Mouse (Mus musculus) neutrophil, adult 5-6 weeks (primary cell): ENCODE data around the gene Paqr7. TPM values are rescaled to one million over a fixed set of nuclear protein-coding genes. Genes with fewer than 3 reads are reported as not detected.
A peak's percentile ranks its signal among the peaks of the same experiment; 100 is the strongest.

Experiments used
- ATAC-seq: fragments of 151-379, 151-347 bp; 2 replicates; pipeline ENCODE4 v1.8.0; 2017; ENCODE audit warnings: mild to moderate bottlenecking, moderate TSS enrichment; ENCODE audit not compliant: insufficient number of reproducible peaks, poor library complexity, low FRiP score, severe bottlenecking; ENCODE audit errors: extremely low read depth
- total RNA-seq: library from RNA; stranded (forward); fragments of 200-1000 nt; gene quantifications from 2 replicates; pipeline ENCODE4 v1.2.3, GENCODE M21; 2017

The Paqr7 gene
- 3.5 and 3.7 TPM in 2 replicates for total RNA-seq

DNA sequence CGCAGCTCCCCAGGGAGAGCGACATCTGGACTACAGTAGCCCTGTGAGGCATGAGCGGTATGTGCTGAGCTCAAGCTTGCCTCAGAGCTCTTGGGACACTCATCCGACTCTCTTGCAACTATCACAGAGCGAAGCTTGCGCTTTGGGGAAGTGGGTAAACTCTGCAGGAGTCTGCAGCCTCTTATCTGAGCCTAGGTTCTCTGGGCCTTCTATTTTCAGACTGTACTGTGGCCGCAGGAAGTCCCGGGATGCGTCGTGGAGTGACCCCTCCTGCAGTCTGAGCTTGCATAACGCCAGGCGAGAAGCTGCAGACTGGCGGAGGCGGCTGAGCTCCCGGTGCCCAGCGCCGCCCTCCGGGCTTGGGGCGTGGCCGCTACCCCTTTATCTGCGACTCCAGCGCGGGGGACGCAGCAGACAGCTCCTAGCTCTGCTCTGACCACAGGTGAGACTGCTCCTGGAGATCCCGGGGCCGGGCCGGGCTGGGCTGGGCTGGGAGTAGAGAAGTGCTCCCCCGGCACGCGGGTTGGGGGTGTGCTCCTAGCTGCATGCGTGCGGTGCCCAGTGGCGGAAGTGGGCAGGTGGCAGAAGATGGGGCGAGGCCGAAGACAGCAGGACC lies at the start of gene Paqr7:
TSS of gene Paqr7 (plus strand) at position 103 of the 616 bp plus-strand sequence.
- peak; percentile 40 for ATAC-seq

- no peak for ATAC-seq
Observed at GRCm38 (mm10) chr4:134447966-134448365, 48.5 kb upstream of the Paqr7 start.

- ATAC-seq, result no peak
Observed at GRCm38 (mm10) chr4:134449595-134450391, 46.7 kb upstream of the Paqr7 start.

- no peak for ATAC-seq
Observed at GRCm38 (mm10) chr4:134450392-134451195, 45.9 kb upstream of the Paqr7 start.

GRCm38 (mm10) chr4:134451484-134451883 lies 45.0 kb upstream of the Paqr7 start:
- ATAC-seq, result no peak

DNA sequence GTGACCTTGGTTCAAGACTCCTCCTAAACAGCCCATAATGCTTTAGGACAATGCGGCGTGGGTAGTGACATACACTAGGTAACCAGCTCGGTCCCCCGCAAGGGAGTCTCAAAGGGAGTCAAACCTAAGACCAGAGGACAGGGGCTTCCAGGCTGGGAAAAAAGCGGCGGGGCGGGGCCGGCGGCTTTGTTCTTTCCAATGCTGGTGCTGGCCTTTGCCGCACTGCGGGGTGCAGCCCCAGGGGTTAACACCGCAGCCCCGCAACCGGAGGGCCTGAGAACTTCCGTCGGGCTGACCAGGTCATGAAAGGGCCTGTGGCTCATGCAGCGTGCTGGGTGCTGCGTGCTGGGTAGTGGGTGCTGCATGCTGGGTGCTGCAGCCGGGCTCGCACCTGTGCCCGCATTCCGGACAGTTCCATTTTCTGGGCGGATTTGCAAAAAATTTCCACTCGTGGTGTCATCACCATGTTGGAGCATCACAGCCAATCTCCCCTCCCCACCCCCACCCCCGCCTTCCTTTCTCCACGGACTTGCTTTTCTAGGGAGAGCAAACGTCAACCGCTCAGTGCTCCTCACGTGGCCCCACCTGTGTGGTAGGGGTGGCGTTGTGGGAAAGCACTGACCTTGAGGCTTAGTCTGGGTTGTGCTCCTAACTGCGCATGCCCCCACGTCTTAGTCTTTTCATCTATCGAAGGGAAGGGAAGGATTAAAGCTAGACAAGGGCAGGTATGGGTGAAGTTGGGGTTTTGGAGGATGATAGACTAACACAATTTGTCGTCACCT lies 42.7 kb upstream of the Paqr7 start:
- ATAC-seq, result no peak

DNA sequence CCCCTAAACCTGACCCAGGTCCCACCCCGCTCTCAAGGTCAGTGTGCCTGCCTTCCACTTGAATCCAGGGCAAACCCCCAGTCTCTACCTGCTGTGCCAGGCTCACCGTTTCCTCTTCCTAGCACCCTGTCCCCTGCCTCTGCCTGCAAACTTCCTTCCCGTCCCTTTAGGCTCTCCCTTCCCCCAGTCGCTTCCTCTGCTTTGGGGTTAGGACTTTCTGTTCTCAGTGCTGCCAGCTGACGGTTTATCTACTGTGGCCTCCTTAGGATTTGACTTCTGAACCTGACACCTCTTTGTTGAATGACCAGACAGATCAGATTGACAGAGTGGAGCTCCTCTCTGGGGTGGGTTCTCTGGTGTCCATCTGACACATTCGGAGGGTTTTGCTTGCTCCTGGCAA lies 41.2 kb upstream of the Paqr7 start:
- ATAC-seq, result no peak

- ATAC-seq, result no peak
Observed at GRCm38 (mm10) chr4:134457130-134457825, 39.2 kb upstream of the Paqr7 start.

GRCm38 (mm10) chr4:134458856-134459255 lies 37.6 kb upstream of the Paqr7 start:
- no peak for ATAC-seq

DNA sequence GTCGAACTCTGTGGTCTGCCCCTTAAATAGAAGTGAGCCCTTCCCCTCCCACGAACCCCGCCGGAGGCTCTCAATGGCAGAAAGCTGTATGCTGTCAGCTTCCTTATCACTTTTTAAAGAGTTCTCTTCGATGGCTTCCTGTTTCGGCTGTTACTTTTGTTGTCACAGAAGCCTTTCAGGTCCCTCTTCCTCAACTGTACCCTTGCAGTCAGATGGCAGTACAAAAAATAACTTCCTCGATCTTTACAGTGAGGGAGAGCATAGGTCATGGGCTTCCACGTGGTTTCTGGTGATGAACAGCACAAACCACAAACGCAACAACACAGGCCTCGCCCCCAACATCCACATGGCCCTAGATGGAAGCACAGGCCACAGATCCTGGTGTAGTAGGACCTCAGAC lies 36.2 kb upstream of the Paqr7 start:
- ATAC-seq, result peak; percentile 68

GRCm38 (mm10) chr4:134461252-134461651 lies 35.2 kb upstream of the Paqr7 start:
- ATAC-seq, result no peak

DNA sequence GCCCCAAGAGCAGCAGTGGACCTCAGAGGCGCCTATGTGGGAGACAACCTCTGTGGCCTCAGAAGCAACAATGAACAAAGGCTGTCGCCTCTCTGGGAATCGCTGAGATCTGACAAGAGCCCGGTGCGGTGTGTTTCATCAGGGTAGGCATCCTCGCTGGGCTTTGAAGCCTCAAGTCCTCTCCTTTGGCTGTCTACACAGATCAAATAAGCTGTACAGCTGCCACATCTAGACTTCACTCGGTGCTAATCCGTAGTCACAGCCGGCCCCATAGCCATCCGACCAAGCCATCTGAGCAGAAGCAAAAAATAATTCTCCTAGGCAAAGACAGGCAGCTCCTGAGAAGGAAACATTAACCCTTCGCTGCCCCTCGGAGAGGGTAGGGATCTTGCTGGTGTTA lies 30.7 kb upstream of the Paqr7 start:
- ATAC-seq, result no peak

DNA sequence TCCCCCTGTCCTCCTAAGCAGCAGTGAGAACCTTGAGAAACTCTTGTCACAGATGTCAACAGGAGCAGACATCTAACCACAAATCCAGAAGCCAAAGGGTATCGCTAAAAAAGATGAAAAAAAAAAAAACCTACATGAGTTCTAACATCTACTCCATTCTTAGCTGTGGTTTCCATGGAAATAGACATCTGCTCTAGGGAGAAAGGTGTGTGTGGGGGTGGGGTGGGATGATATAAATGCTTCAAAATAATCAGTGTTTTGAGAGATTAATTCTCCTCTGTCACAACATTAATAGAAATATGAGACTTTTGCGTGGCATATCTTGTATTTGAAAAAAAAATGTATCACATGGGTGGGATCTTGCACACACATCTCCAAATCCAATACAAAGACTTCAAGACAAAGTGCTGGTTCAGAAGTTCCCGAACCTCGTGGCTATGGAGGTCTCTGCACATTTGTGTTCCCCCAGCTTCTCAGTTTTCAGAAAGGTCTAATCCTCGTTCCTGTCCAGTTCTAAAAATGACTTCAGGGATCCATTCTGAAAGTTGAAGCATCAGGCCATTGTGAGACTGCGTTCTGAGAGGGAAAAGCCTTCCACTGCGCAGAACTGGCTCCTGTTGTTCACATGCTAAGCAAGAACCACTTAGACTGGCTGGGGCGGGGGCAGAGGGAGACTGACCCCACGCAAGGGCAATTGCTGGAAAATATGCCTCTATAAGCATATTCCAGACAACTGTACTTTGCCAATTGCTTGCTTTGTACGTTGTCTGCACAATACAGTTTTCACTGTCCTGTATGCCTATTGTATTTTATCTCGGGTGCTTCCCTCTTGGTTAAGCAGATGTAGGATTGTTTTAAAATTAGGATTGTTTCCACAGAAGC lies 29.9 kb upstream of the Paqr7 start:
- ATAC-seq, result no peak

DNA sequence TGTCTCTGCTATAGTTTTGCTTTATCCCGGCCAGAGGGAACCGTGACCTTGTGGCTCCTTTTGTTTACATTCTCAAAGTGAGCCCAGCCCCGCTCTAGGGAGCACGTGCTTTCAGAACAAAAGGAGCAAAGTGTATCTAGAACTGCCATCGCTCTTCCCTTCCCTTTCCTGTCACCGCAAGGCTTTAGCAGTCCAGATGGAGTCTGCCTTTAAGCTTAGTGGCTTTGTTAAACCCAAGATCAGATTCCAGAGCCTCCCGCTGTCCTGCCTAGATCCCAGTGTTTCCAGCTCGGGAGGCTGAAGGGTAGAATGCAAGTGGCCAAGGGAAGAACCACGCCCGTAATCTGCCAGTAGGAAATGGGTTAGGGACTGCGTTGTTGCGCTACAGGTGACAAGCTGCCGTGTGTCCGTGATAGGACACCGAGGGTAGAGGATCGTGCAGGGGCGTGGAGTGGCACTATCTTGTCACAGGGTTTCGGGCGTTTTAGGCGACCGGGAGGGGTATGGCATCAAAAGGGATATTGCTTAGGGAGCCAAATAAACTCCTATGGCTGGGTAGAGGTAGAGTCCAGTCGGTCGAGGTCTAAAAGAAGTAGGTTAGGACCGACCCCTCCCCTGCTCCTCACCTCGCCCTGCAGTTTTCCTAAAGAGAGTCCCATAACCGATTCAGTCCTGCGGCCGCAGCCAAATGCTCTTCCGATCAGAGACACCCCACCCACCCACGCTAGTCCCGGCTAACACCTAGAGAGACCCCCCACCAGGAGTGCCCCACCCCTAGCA lies 28.9 kb upstream of the Paqr7 start:
- no peak for ATAC-seq

GRCm38 (mm10) chr4:134468215-134468575 lies 28.3 kb upstream of the Paqr7 start, which contains the start of gene Stmn1:
Gene Stmn1 (plus strand): TSS chr4:134468320.
- peak; percentile 83 for ATAC-seq

DNA sequence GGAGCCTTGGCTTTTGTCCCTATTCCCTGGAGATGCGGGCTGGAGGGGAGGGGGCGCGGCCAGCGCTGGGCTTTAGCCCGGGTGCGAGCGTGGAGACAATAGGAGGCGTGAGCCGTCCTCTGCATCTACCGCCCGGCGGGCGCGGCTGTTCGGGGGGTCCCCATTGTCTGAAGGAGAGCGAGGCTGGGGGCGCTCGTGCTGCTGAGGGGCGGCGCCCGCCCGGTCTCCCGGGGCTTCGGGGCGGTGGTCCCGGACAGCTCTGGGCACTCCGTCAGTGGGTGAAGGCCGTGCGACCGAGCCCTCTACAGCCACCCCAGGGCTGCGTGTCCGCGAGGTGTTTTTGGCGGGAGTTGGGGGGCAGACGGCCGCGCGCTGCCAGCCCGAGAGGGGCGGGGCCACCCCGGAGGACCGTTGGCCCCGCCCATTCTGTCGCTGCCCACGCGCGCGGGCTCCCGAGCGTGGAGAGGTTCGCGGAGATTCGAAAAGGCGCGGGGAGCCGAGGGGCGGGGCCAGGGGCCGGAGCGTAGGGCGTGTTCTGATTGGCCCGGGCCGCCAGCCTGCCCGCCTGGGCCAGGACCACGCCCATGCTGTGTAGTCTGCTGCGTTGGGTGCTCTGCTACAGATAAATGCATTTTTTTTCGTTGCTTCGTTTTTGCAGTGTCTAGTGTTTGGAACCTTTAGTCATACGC lies 27.8 kb upstream of the Paqr7 start:
- ATAC-seq, result peak; percentile 84
